Mouse (Mus musculus): ENCODE results near the gene Pla2g4b. TPM values are rescaled to one million over a fixed set of nuclear protein-coding genes. Genes with fewer than 3 reads are reported as not detected.
A peak's percentile ranks its signal among the peaks of the same experiment; 100 is the strongest.

The Pla2g4b gene
- polyA plus RNA-seq, 1 experiment from 2014 or later = 2.5 TPM

DNA sequence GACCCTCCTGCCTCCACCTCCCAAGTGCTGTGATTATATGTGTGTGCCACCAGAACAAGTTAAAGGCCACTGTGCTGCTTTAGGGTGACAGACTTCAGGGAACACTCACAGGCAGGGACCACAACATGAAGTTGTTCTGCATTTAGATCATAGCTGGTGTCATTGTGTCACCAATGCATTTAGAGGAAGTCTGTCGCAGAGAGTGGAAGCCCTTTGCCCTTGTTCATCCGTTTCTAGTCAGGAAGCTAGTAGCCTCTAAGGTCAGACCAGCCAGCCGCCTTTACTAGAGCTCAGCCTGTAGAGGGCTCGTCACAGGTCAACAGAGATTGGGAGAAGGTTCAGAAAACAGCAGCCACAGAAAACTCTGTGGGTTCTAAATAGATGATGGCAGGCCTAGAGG, 24.5 kb upstream of the Pla2g4b start:
- Histone ChIP-seq H3K4me2 (replicated peaks; ENCODE audit: low read depth, low read length) (no peak overlapping the region), H3K9ac (ENCODE audit: low read depth, low read length) (no peak overlapping the region), H3K4me1 (replicated peaks; ENCODE audit: control insufficient read depth, insufficient read depth, low read length) (no peaks in the 10 kb centered on the region), H3K27ac (ENCODE audit: low read depth, low read length) (no peak overlapping the region), H3K9me3 (ENCODE audit: control insufficient read depth, low read length) (no peaks in the 10 kb centered on the region), H3K27me3 (ENCODE audit: control insufficient read depth, insufficient read depth, low read length) (no peaks in the 10 kb centered on the region), H3K36me3 (ENCODE audit: control insufficient read depth, insufficient read depth, low read length) (no peaks in the 10 kb centered on the region), H3K4me3 (ENCODE audit: low read depth, low read length) (no peak overlapping the region)
- WGBS = 70% methylated on average over 4 of the region's 4 CpGs
- no peak for DNase-seq (ENCODE audit: low spot score)
- ATAC-seq (ENCODE audit: low FRiP score) = no peak

DNA sequence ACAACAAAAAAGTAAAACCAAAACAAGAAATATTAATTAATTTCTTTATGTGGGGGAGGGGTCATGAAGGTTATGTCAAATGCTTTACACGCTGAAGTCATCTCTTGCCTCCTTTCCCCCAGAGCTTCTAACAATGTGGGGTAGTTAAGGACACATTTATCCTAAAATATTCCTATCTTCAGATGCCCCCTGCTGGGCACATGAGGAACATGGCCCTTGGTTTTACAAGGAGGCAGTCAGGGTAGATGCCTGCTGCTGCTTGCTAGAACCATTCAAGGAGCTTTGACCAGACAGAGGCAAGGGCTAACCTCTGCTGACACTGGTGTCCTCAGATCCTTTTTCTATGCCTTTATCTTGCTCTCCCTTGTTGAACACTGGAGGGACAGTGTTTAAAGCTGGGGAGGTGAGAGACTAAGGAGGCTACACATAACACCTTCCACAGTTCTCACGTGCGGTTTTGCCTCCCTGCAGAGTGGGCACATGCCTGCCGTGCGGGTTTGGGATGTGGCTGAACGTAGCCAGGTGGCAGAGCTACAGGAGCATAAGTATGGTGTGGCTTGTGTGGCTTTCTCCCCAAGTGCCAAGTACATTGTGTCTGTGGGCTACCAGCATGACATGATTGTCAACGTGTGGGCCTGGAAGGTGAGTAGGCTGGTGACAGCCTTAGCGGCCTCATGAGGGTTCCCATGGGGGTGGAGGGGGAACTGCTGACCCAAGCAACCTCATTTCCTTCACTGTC, 21.6 kb upstream of the Pla2g4b start:
- Histone ChIP-seq H3K9me3 (ENCODE audit: control insufficient read depth, low read length) (no peaks in the 10 kb centered on the region), H3K4me3 (ENCODE audit: low read depth, low read length) (no peak overlapping the region), H3K9ac (ENCODE audit: low read depth, low read length) (no peak overlapping the region), H3K4me1 (replicated peaks; ENCODE audit: control insufficient read depth, insufficient read depth, low read length) (no peaks in the 10 kb centered on the region), H3K4me2 (replicated peaks; ENCODE audit: low read depth, low read length) (no peak overlapping the region), H3K36me3 (ENCODE audit: control insufficient read depth, insufficient read depth, low read length) (no peaks in the 10 kb centered on the region), H3K27ac (ENCODE audit: low read depth, low read length) (no peak overlapping the region), H3K27me3 (ENCODE audit: control insufficient read depth, insufficient read depth, low read length) (no peaks in the 10 kb centered on the region)
- ATAC-seq (ENCODE audit: low FRiP score) (no peak), DNase-seq (ENCODE audit: low spot score) (peak; percentile 72)
- WGBS = 84% methylated on average over 8 of the region's 8 CpGs

DNA sequence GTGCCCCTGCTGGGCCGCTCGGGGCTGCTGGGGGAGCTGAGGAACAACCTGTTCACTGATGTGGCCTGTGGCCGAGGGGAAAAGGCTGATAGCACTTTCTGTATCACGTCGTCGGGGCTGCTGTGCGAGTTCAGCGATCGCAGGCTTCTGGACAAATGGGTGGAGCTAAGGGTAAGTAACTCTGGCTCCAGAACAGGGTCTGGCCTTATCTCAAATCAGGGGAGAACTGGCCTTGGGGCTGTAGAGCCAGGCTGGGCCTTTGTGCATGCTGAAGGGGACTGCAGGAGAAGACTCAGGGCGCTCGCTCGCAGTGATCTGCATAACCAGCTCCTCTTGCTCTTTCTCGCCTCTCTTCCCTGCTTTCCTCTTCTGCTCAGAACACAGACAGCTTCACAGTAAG, 20.3 kb upstream of the Pla2g4b start:
- H3K9ac ChIP-seq (ENCODE audit: low read depth, low read length) = no peak overlapping the region
- H3K4me1 ChIP-seq (replicated peaks; ENCODE audit: control insufficient read depth, insufficient read depth, low read length) = no peaks in the 10 kb centered on the region
- H3K4me3 ChIP-seq (ENCODE audit: low read depth, low read length) = no peak overlapping the region
- H3K4me2 ChIP-seq (replicated peaks; ENCODE audit: low read depth, low read length) = no peak overlapping the region
- H3K27me3 ChIP-seq (ENCODE audit: control insufficient read depth, insufficient read depth, low read length) = no peaks in the 10 kb centered on the region
- 87% methylated on average over 13 of the region's 13 CpGs for WGBS
- no peak overlapping the region for H3K27ac ChIP-seq (ENCODE audit: low read depth, low read length)
- H3K9me3 ChIP-seq (ENCODE audit: control insufficient read depth, low read length) = no peaks in the 10 kb centered on the region
- no peak for ATAC-seq (ENCODE audit: low FRiP score)
- no peaks in the 10 kb centered on the region for H3K36me3 ChIP-seq (ENCODE audit: control insufficient read depth, insufficient read depth, low read length)
- no peak for DNase-seq (ENCODE audit: low spot score)

- H3K27me3 ChIP-seq (ENCODE audit: control insufficient read depth, insufficient read depth, low read length) = no peaks in the 10 kb centered on the region
- DNase-seq (ENCODE audit: low spot score) = no peak
- H3K4me2 ChIP-seq (replicated peaks; ENCODE audit: low read depth, low read length) = no peak overlapping the region
- no peak overlapping the region for H3K27ac ChIP-seq (ENCODE audit: low read depth, low read length)
- no peaks in the 10 kb centered on the region for H3K36me3 ChIP-seq (ENCODE audit: control insufficient read depth, insufficient read depth, low read length)
- H3K9me3 ChIP-seq (ENCODE audit: control insufficient read depth, low read length) = no peaks in the 10 kb centered on the region
- no peak for ATAC-seq (ENCODE audit: low FRiP score)
- H3K4me3 ChIP-seq (ENCODE audit: low read depth, low read length) = no peak overlapping the region
- H3K4me1 ChIP-seq (replicated peaks; ENCODE audit: control insufficient read depth, insufficient read depth, low read length) = no peaks in the 10 kb centered on the region
- 99% methylated on average over 2 of the region's 2 CpGs for WGBS
- no peak overlapping the region for H3K9ac ChIP-seq (ENCODE audit: low read depth, low read length)
These were observed 19.3 kb upstream of the Pla2g4b start for GRCm38 (mm10) chr2:120013831-120014486.

DNA sequence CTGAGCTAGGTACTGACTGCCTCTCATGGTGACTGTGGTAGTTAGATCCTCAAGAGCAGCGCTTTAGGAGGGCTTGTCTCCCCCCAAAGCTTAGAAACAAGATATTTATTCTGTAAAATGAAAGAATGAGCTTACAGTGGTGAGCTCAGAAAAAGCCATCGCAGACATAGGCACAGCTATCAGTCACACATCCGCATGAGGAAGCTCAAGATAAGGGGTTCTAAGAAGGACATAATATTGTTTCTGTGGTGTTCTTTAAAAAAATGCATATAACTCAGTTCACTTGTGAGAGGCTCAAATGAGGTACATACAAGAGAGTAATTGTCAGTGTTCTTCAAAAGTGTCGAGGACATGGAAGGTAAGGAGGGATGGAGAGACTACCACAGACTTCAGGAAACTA, 17.3 kb upstream of the Pla2g4b start:
- no peak overlapping the region for H3K4me3 ChIP-seq (ENCODE audit: low read depth, low read length)
- H3K9me3 ChIP-seq (ENCODE audit: control insufficient read depth, low read length) = no peaks in the 10 kb centered on the region
- ATAC-seq (ENCODE audit: low FRiP score) = no peak
- no peaks in the 10 kb centered on the region for H3K4me1 ChIP-seq (replicated peaks; ENCODE audit: control insufficient read depth, insufficient read depth, low read length)
- H3K36me3 ChIP-seq (ENCODE audit: control insufficient read depth, insufficient read depth, low read length) = no peaks in the 10 kb centered on the region
- H3K4me2 ChIP-seq (replicated peaks; ENCODE audit: low read depth, low read length) = no peak overlapping the region
- H3K9ac ChIP-seq (ENCODE audit: low read depth, low read length) = no peak overlapping the region
- no peaks in the 10 kb centered on the region for H3K27me3 ChIP-seq (ENCODE audit: control insufficient read depth, insufficient read depth, low read length)
- H3K27ac ChIP-seq (ENCODE audit: low read depth, low read length) = no peak overlapping the region
- DNase-seq (ENCODE audit: low spot score) = no peak
- WGBS = 93% methylated on average over 4 of the region's 4 CpGs

DNA sequence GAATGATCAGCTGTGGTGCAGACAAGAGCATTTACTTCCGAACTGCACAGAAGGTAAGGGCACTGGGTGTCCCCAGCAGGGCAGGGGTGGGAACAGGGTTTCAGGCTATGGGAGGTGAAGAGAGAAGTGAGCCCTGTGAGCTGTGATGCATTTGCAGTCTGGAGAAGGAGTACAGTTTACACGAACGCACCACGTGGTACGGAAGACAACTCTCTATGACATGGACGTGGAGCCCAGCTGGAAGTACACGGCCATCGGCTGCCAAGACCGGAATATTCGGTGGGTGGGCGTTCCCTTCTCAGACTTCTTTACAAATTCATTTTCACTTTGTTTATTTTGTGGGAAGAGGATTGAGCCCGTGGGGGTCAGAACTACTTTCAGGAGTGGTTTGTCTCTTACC, 15.6 kb upstream of the Pla2g4b start:
- DNase-seq (ENCODE audit: low spot score) (no peak), ATAC-seq (ENCODE audit: low FRiP score) (no peak)
- H3K9ac ChIP-seq (ENCODE audit: low read depth, low read length) = no peak overlapping the region
- H3K27ac ChIP-seq (ENCODE audit: low read depth, low read length) = no peak overlapping the region
- H3K4me1 ChIP-seq (replicated peaks; ENCODE audit: control insufficient read depth, insufficient read depth, low read length) = no peaks in the 10 kb centered on the region
- peaks cover 3% of the 10 kb centered on the region; the same call in 1 of the 2 replicates for H3K36me3 ChIP-seq (ENCODE audit: control insufficient read depth, insufficient read depth, low read length)
- H3K27me3 ChIP-seq (ENCODE audit: control insufficient read depth, insufficient read depth, low read length) = no peaks in the 10 kb centered on the region
- no peaks in the 10 kb centered on the region for H3K9me3 ChIP-seq (ENCODE audit: control insufficient read depth, low read length)
- 93% methylated on average over 12 of the region's 12 CpGs for WGBS
- no peak overlapping the region for H3K4me3 ChIP-seq (ENCODE audit: low read depth, low read length)
- H3K4me2 ChIP-seq (replicated peaks; ENCODE audit: low read depth, low read length) = no peak overlapping the region

GRCm38 (mm10) chr2:120024337-120024736, 8.9 kb upstream of the Pla2g4b start:
- peaks cover 6% of the 10 kb centered on the region; the same call in 1 of the 2 replicates for H3K36me3 ChIP-seq (ENCODE audit: control insufficient read depth, insufficient read depth, low read length)

DNA sequence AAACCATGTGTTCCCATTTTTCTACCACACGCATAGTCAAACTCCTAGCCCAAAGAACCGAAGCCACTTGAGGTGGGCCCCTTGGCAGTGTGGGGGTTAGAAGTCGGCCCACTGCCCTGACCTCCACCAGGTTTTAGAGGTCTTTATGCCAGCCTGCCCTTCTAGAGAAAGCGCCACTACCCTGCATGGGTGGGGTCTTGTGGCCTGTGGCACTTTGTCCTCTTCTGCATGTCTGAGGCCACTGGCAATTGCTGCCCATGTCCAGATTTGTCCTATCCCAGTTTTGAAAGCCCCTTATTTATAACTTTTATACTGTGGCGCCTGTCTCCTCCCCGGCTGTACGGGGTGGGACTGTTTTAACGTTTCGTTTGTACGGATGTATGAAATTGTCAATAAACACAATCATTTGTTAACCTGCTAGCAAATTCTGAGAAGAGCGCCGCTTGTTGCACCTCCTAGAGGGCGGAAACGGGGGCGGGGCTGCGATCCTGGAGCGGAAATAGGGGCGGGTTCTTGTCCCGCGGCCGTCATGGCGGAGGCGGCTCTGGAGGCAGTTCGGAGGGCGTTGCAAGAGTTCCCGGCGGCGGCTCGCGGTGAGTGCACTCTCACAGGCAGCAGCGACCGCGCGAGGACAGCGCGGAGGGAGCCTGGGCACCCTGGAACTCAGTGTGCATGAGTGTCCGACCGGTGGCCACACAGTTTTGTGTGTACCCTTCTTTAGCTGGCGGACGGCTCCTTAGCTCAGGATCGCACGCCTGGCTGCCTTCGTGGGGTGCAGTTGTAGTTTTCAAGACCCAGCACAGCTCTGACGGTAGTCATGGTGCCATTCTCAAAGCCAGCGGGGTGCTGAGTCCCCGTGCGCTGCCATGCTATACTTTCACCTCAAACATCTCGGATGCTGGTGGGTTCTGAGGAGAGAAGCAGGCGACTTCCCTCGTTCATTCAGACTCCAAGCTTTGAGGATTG, 6.0 kb upstream of the Pla2g4b start, which contains the start of the genes Jmjd7 and Gm28042:
Gene Jmjd7, plus strand, starts transcription at position 500 of the 966 bp plus-strand sequence.
Gene Gm28042, plus strand, starts transcription at position 510 of the 966 bp plus-strand sequence.
- H3K27ac ChIP-seq (ENCODE audit: low read depth, low read length) = peak within 1 kb of the TSS; percentile 83
- no peaks in the 10 kb centered on the region for H3K27me3 ChIP-seq (ENCODE audit: control insufficient read depth, insufficient read depth, low read length)
- H3K4me3 ChIP-seq (ENCODE audit: low read depth, low read length) = peak within 1 kb of the TSS; percentile 80
- no peaks in the 10 kb centered on the region for H3K9me3 ChIP-seq (ENCODE audit: control insufficient read depth, low read length)
- H3K4me2 ChIP-seq (replicated peaks; ENCODE audit: low read depth, low read length) = peak within 1 kb of the TSS; percentile 38
- H3K9ac ChIP-seq (ENCODE audit: low read depth, low read length) = peak within 1 kb of the TSS; percentile 89
- WGBS = 6% methylated on average over 50 of the region's 50 CpGs
- H3K4me1 ChIP-seq (replicated peaks; ENCODE audit: control insufficient read depth, insufficient read depth, low read length) = peaks cover 6% of the 10 kb centered on the region
- ATAC-seq (ENCODE audit: low FRiP score) (peak; percentile 91), DNase-seq (ENCODE audit: low spot score) (peak; percentile 92)
- peaks cover 5% of the 10 kb centered on the region; the same call in 1 of the 2 replicates for H3K36me3 ChIP-seq (ENCODE audit: control insufficient read depth, insufficient read depth, low read length)

More at GRCm38 (mm10) chr2:120024337-120024736, 8.9 kb upstream of the Pla2g4b start:
- Histone ChIP-seq H3K9ac (ENCODE audit: low read depth, low read length) (no peak overlapping the region), H3K4me1 (replicated peaks; ENCODE audit: control insufficient read depth, insufficient read depth, low read length) (peaks cover 6% of the 10 kb centered on the region), H3K4me2 (replicated peaks; ENCODE audit: low read depth, low read length) (no peak overlapping the region), H3K4me3 (ENCODE audit: low read depth, low read length) (no peak overlapping the region), H3K27me3 (ENCODE audit: control insufficient read depth, insufficient read depth, low read length) (no peaks in the 10 kb centered on the region), H3K27ac (ENCODE audit: low read depth, low read length) (no peak overlapping the region), H3K9me3 (ENCODE audit: control insufficient read depth, low read length) (no peaks in the 10 kb centered on the region)
- no peak for ATAC-seq (ENCODE audit: low FRiP score)
- WGBS = 89% methylated on average over 5 of the region's 5 CpGs
- no peak for DNase-seq (ENCODE audit: low spot score)

Data from hindbrain, embryonic 11.5 days (tissue).